Mouse (Mus musculus): ENCODE results near the gene Nudt21. TPM values are rescaled to one million over a fixed set of nuclear protein-coding genes. Genes with fewer than 3 reads are reported as not detected.

Nudt21 gene
- polyA plus RNA-seq, 1 experiment from 2014 or later = 73.1 TPM

GRCm38 (mm10) chr8:94029701-94030100, 7.1 kb downstream of the Nudt21 start:
- Histone ChIP-seq H3K27ac (no peak overlapping the region), H3K4me2 (no peak overlapping the region), H3K36me3 (peaks cover 57% of the 10 kb centered on the region), H3K9me3 (replicated peaks) (no peaks in the 10 kb centered on the region), H3K4me3 (no peak overlapping the region), H3K9ac (no peak overlapping the region), H3K4me1 (replicated peaks) (peaks cover 14% of the 10 kb centered on the region), H3K27me3 (no peaks in the 10 kb centered on the region)
- WGBS = 92% methylated on average over 9 of the region's 9 CpGs
- no peak for ATAC-seq (replicated peaks; ENCODE audit: insufficient number of reproducible peaks, insufficient read depth, low FRiP score, low read depth)

- Histone ChIP-seq H3K4me3 (no peak overlapping the region), H3K27me3 (no peaks in the 10 kb centered on the region), H3K27ac (no peak overlapping the region), H3K4me1 (replicated peaks) (no peaks in the 10 kb centered on the region), H3K9me3 (replicated peaks) (no peaks in the 10 kb centered on the region), H3K9ac (no peak overlapping the region), H3K36me3 (peaks cover 80% of the 10 kb centered on the region), H3K4me2 (no peak overlapping the region)
- no peak for ATAC-seq (replicated peaks; ENCODE audit: insufficient number of reproducible peaks, insufficient read depth, low FRiP score, low read depth)
- 88% methylated on average over 6 of the region's 6 CpGs for WGBS
Measured at GRCm38 (mm10) chr8:94023916-94024315, 12.9 kb downstream of the Nudt21 start.

- peaks cover 34% of the 10 kb centered on the region for H3K4me1 ChIP-seq (replicated peaks)
Measured at GRCm38 (mm10) chr8:94013026-94013612, 23.7 kb downstream of the Nudt21 start.

GRCm38 (mm10) chr8:94012013-94012951, 24.5 kb downstream of the Nudt21 start, which contains the start of gene Amfr:
Gene Amfr (minus strand): TSS chr8:94012842.
- WGBS = under 1% methylated on average over 129 of the region's 130 CpGs
- no peaks in the 10 kb centered on the region for H3K27me3 ChIP-seq
- no peaks in the 10 kb centered on the region for H3K9me3 ChIP-seq (replicated peaks)
- H3K36me3 ChIP-seq = no peaks in the 10 kb centered on the region
- H3K4me3 ChIP-seq = peak within 1 kb of the TSS; percentile 79
- peaks cover 34% of the 10 kb centered on the region for H3K4me1 ChIP-seq (replicated peaks)
- ATAC-seq (replicated peaks; ENCODE audit: insufficient number of reproducible peaks, insufficient read depth, low FRiP score, low read depth) = peak; percentile 92
- H3K27ac ChIP-seq = peak within 1 kb of the TSS; percentile 94
- peak within 1 kb of the TSS; percentile 89 for H3K4me2 ChIP-seq
- peak within 1 kb of the TSS; percentile 97 for H3K9ac ChIP-seq

More at GRCm38 (mm10) chr8:94013026-94013612, 23.7 kb downstream of the Nudt21 start:
- Histone ChIP-seq H3K27ac (peak overlapping the region; percentile 94), H3K4me2 (peak overlapping the region; percentile 89), H3K9ac (peak overlapping the region; percentile 97), H3K9me3 (replicated peaks) (no peaks in the 10 kb centered on the region), H3K4me3 (peak overlapping the region; percentile 79), H3K36me3 (no peaks in the 10 kb centered on the region), H3K27me3 (no peaks in the 10 kb centered on the region)
- 19% methylated on average over 7 of the region's 7 CpGs for WGBS
- ATAC-seq (replicated peaks; ENCODE audit: insufficient number of reproducible peaks, insufficient read depth, low FRiP score, low read depth) = no peak

GRCm38 (mm10) chr8:94011076-94012012, 25.5 kb downstream of the Nudt21 start:
- no peak for ATAC-seq (replicated peaks; ENCODE audit: insufficient number of reproducible peaks, insufficient read depth, low FRiP score, low read depth)
- Histone ChIP-seq H3K4me3 (peak overlapping the region; percentile 79), H3K9ac (peak overlapping the region; percentile 97), H3K9me3 (replicated peaks) (no peaks in the 10 kb centered on the region), H3K4me1 (replicated peaks) (peaks cover 34% of the 10 kb centered on the region), H3K27me3 (no peaks in the 10 kb centered on the region), H3K36me3 (no peaks in the 10 kb centered on the region), H3K4me2 (peak overlapping the region; percentile 89), H3K27ac (peak overlapping the region; percentile 94)
- 4% methylated on average over 48 of the region's 48 CpGs for WGBS

GRCm38 (mm10) chr8:94010101-94010705, 26.6 kb downstream of the Nudt21 start:
- no peak overlapping the region for H3K4me3 ChIP-seq
- no peak overlapping the region for H3K9ac ChIP-seq
- no peak overlapping the region for H3K27ac ChIP-seq
- no peaks in the 10 kb centered on the region for H3K9me3 ChIP-seq (replicated peaks)
- H3K4me1 ChIP-seq (replicated peaks) = peaks cover 34% of the 10 kb centered on the region
- H3K4me2 ChIP-seq = peak overlapping the region; percentile 89; the same call in 1 of the 2 replicates
- ATAC-seq (replicated peaks; ENCODE audit: insufficient number of reproducible peaks, insufficient read depth, low FRiP score, low read depth) = no peak
- WGBS = 67% methylated on average over 2 of the region's 2 CpGs
- H3K36me3 ChIP-seq = no peaks in the 10 kb centered on the region
- H3K27me3 ChIP-seq = no peaks in the 10 kb centered on the region

GRCm38 (mm10) chr8:94009243-94009845, 27.5 kb downstream of the Nudt21 start:
- H3K27me3 ChIP-seq = no peaks in the 10 kb centered on the region
- no peak for ATAC-seq (replicated peaks; ENCODE audit: insufficient number of reproducible peaks, insufficient read depth, low FRiP score, low read depth)
- WGBS = 48% methylated on average over 15 of the region's 15 CpGs
- peaks cover 34% of the 10 kb centered on the region for H3K4me1 ChIP-seq (replicated peaks)
- peaks cover 7% of the 10 kb centered on the region; the same call in 1 of the 2 replicates for H3K36me3 ChIP-seq
- H3K9me3 ChIP-seq (replicated peaks) = no peaks in the 10 kb centered on the region
- no peak overlapping the region for H3K4me3 ChIP-seq
- no peak overlapping the region for H3K9ac ChIP-seq
- no peak overlapping the region; the same call in 1 of the 2 replicates for H3K27ac ChIP-seq
- peak overlapping the region; percentile 3; the same call in 1 of the 2 replicates for H3K4me2 ChIP-seq

GRCm38 (mm10) chr8:94004139-94004538, 32.7 kb downstream of the Nudt21 start:
- no peaks in the 10 kb centered on the region for H3K27me3 ChIP-seq
- H3K27ac ChIP-seq = no peak overlapping the region
- no peak for ATAC-seq (replicated peaks; ENCODE audit: insufficient number of reproducible peaks, insufficient read depth, low FRiP score, low read depth)
- H3K9ac ChIP-seq = no peak overlapping the region
- H3K36me3 ChIP-seq = peaks cover 44% of the 10 kb centered on the region
- H3K9me3 ChIP-seq (replicated peaks) = no peaks in the 10 kb centered on the region
- no peak overlapping the region for H3K4me2 ChIP-seq
- no peak overlapping the region for H3K4me3 ChIP-seq
- 86% methylated on average over 9 of the region's 9 CpGs for WGBS
- H3K4me1 ChIP-seq (replicated peaks) = peaks cover 7% of the 10 kb centered on the region

GRCm38 (mm10) chr8:93998961-93999360, 37.9 kb downstream of the Nudt21 start:
- Histone ChIP-seq H3K9ac (no peak overlapping the region), H3K4me1 (replicated peaks) (no peaks in the 10 kb centered on the region), H3K4me3 (no peak overlapping the region), H3K27me3 (no peaks in the 10 kb centered on the region), H3K36me3 (peaks cover 58% of the 10 kb centered on the region), H3K27ac (no peak overlapping the region), H3K4me2 (no peak overlapping the region), H3K9me3 (replicated peaks) (no peaks in the 10 kb centered on the region)
- whole genome bisulfite sequencing = 86% methylated on average over 2 of the region's 2 CpGs
- no peak for ATAC-seq (replicated peaks; ENCODE audit: insufficient number of reproducible peaks, insufficient read depth, low FRiP score, low read depth)

- H3K4me2 ChIP-seq = no peak overlapping the region
- no peaks in the 10 kb centered on the region for H3K4me1 ChIP-seq (replicated peaks)
- H3K36me3 ChIP-seq = peaks cover 57% of the 10 kb centered on the region
- H3K4me3 ChIP-seq = no peak overlapping the region
- no peak for ATAC-seq (replicated peaks; ENCODE audit: insufficient number of reproducible peaks, insufficient read depth, low FRiP score, low read depth)
- no peak overlapping the region for H3K27ac ChIP-seq
- no peaks in the 10 kb centered on the region for H3K27me3 ChIP-seq
- whole genome bisulfite sequencing = 97% methylated on average over 4 of the region's 4 CpGs
- 0 out of 2 replicates have a peak, but pooled peaks cover 6% of the 10 kb centered on the region for H3K9me3 ChIP-seq (replicated peaks)
- H3K9ac ChIP-seq = no peak overlapping the region
Measured at GRCm38 (mm10) chr8:93989739-93990138, 47.1 kb downstream of the Nudt21 start.
